Mouse (Mus musculus) midbrain, embryonic 14.5 days (tissue): ENCODE data around the gene Fgf9. TPM values are rescaled to one million over a fixed set of nuclear protein-coding genes. Genes with fewer than 3 reads are reported as not detected.

Source experiments
- ATAC-seq: fragments of 200-750 bp; cut with Nextera tagmentation; 2 replicates; pipeline ENCODE4 v1.8.0; 2017; ENCODE audit warnings: moderate number of reproducible peaks, moderate library complexity; ENCODE audit not compliant: low FRiP score, low TSS enrichment
- DNase-seq: peaks from one replicate; pipeline ENCODE4 v3.0.0-alpha.2; 2015
- H3K27ac ChIP-seq: fragments of 300-500 bp; sonication (generic); replicated peaks from 2 replicates; pipeline ENCODE4 v1.5.1; 2014; ENCODE audit warnings: mild to moderate bottlenecking, low read depth, low read length, moderate library complexity
- H3K27me3 ChIP-seq: fragments of 300-500 bp; sonication (generic); 2 replicates; pipeline ENCODE4 v1.6.1; 2014; ENCODE audit warnings: low read length, control low read depth, mixed read lengths; ENCODE audit not compliant: control insufficient read depth, insufficient read depth
- H3K36me3 ChIP-seq: fragments of 300-500 bp; sonication (generic); 2 replicates; pipeline ENCODE4 v1.6.1; 2014; ENCODE audit warnings: low read length, control low read depth; ENCODE audit not compliant: control insufficient read depth, insufficient read depth
- H3K4me1 ChIP-seq: fragments of 300-500 bp; sonication (generic); 2 replicates; pipeline ENCODE4 v1.6.1; 2014; ENCODE audit warnings: mild to moderate bottlenecking, antibody characterized with exemption, low read length, control low read depth; ENCODE audit not compliant: control insufficient read depth, insufficient read depth
- H3K4me2 ChIP-seq: fragments of 300-500 bp; sonication (generic); 2 replicates; pipeline ENCODE4 v1.6.1; 2014; ENCODE audit warnings: mild to moderate bottlenecking, low read length, moderate library complexity
- H3K4me3 ChIP-seq: fragments of 300-500 bp; sonication (generic); replicated peaks from 2 replicates; pipeline ENCODE4 v1.5.1; 2014; ENCODE audit warnings: low read depth, low read length
- H3K9ac ChIP-seq: fragments of 300-500 bp; sonication (generic); replicated peaks from 2 replicates; pipeline ENCODE4 v1.6.1; 2014; ENCODE audit warnings: mild to moderate bottlenecking, low read length, moderate library complexity
- H3K9me3 ChIP-seq: fragments of 300-500 bp; sonication (generic); 2 replicates; pipeline ENCODE4 v1.6.1; 2016; ENCODE audit warnings: low read length, control low read depth, mixed read lengths; ENCODE audit not compliant: control insufficient read depth
- WGBS: fragments of 180-500 bp; shearing (Covaris S2); extraction: QIAGEN DNeasy Blood & Tissue Kit; methylation state at CpG from one replicate; pipeline ENCODE4 v1.1.7; 2014; 5-methylcytosine and 5-hydroxymethylcytosine counted together
- polyA plus RNA-seq: library from polyadenylated mRNA; unstranded; fragments of >200 nt; fragmentation: Nextera tagmentation; extraction: Ambion mirVana; gene quantifications from 2 replicates; pipeline ENCODE4 v1.2.1, GENCODE M21; 2014

Gene Fgf9
- polyA plus RNA-seq, 1 experiment from 2014 or later = 13.5 TPM

DNA sequence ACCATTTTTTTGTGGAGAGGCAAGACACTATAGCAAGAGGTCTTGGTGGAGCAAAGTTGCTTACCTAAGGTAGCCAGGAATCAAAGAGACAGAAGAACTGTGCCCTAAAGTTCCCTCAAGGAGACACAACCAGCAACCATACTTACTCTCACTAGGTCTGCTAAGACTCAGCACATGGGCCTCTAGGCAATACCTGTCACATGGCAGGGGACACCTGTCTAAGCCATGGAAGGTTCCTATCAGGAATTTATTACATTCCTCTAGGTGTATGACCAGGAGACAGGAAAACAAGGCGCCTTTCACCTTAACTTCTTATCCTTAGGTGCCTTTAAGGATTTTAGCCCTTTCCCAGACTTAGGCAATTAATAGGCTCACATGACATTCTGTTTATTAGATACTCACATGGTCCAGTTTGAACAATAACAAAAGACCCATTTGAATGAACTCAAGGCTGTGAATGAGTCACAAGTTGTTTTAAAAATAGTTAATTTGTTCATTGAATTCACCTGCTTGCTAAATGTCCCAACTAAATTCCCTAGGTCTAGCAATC, 69.2 kb downstream of the Fgf9 start:
- H3K27ac ChIP-seq = no peak overlapping the region
- no peaks in the 10 kb centered on the region for H3K4me1 ChIP-seq
- no peak overlapping the region for H3K9ac ChIP-seq
- H3K36me3 ChIP-seq = no peaks in the 10 kb centered on the region
- 84% methylated on average over 1 of the region's 1 CpGs for WGBS
- no peaks in the 10 kb centered on the region for H3K27me3 ChIP-seq
- no peak overlapping the region for H3K4me2 ChIP-seq
- no peak overlapping the region for H3K4me3 ChIP-seq
- no peak for ATAC-seq
- no peaks in the 10 kb centered on the region for H3K9me3 ChIP-seq
- no peak for DNase-seq

GRCm38 (mm10) chr14:58149637-58150470, 79.5 kb downstream of the Fgf9 start:
- DNase-seq (no peak), ATAC-seq (no peak)
- Histone ChIP-seq H3K9me3 (no peaks in the 10 kb centered on the region), H3K9ac (no peak overlapping the region), H3K36me3 (no peaks in the 10 kb centered on the region), H3K4me1 (no peaks in the 10 kb centered on the region), H3K4me3 (no peak overlapping the region), H3K4me2 (peak overlapping the region; percentile 40), H3K27me3 (no peaks in the 10 kb centered on the region), H3K27ac (no peak overlapping the region)
- WGBS = 62% methylated on average over 23 of the region's 23 CpGs

DNA sequence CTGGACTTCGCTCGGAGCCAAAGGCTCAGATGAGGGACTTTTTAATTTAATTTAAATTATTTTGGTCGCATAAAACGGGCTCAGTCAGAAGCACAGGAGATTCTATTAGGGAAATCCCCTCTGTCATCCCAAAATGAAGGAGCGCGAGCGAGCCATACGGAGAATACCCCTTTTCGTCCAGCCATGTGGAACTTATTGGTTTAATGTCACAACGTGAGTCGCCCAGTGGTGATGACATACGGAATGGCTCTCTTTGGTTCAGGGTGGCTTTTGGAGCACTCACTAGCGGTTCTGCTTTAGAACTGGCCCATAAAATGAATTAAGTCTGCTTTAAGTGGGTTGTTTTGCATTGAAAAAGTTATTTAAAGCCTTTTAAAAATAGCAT, 80.1 kb downstream of the Fgf9 start:
- peak overlapping the region; percentile 40 for H3K4me2 ChIP-seq
- H3K27me3 ChIP-seq = no peaks in the 10 kb centered on the region
- no peak for ATAC-seq
- no peak overlapping the region for H3K9ac ChIP-seq
- no peaks in the 10 kb centered on the region for H3K36me3 ChIP-seq
- 60% methylated on average over 13 of the region's 13 CpGs for WGBS
- H3K9me3 ChIP-seq = no peaks in the 10 kb centered on the region
- no peaks in the 10 kb centered on the region for H3K4me1 ChIP-seq
- no peak overlapping the region for H3K4me3 ChIP-seq
- H3K27ac ChIP-seq = no peak overlapping the region
- DNase-seq = peak; percentile 14

DNA sequence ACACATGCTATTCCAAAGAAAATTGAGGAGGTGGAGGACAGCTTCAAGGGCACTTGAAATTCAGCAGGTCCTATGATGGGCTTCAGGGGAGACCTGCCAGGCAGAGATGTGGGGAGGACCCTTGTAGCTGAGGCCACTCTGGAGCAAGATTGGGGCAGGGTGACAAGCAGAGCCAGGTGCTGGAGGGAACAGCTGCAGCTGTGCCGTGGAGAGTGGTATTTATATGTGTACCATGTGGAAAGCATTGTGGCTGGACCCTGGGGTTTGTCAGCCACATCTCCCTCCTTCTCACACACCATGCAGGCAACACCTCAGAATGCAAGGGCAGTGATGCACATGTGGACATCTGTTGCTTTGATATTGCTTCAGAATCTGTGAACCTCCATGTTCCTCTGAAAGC, 81.8 kb downstream of the Fgf9 start:
- Histone ChIP-seq H3K9ac (no peak overlapping the region), H3K27me3 (no peaks in the 10 kb centered on the region), H3K4me2 (no peak overlapping the region), H3K4me1 (no peaks in the 10 kb centered on the region), H3K36me3 (no peaks in the 10 kb centered on the region), H3K9me3 (no peaks in the 10 kb centered on the region), H3K4me3 (no peak overlapping the region), H3K27ac (no peak overlapping the region)
- no peak for DNase-seq
- WGBS = 71% methylated on average over 1 of the region's 1 CpGs
- ATAC-seq = no peak

DNA sequence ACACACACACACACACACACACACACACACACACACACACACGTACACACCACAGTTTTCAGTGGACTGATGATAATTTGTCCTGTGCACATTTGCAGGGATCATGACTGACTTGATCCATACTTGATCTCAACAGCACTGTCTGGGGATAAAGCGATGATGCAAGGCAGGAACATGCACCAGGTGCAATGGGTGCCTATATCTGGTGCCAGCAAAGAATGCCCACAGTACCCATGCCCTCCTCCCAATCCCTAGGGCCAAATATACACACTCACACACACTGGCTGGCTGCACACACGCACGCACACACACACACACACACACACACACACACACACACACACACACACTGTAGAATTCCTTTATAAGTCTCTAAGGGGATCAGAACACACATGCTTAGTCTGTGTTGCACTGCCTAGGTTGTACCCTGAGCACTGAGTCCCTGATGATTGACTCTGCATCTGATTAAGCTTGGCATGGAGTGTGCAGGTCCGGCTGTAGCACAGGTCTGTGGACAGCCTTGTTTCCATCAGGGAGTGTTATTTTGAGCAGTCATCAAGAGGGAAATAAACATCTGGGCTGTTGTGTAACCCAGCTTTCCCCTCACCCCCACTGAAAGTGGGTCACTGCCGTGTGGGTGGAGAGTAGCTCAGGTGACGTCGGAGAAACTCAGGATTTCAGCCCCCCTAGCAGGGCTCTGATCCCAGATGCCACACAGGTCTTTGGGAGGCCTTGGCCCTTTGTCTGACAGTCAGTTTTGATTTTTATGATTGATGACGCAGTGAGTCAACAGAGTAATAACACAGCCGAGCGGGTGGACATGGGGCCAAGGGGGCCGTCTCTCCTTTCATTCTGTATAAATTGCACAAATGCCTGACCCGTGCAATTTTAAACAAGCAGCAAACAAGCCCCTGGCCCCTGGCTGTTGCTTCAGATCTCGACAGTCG, 83.4 kb downstream of the Fgf9 start:
- Histone ChIP-seq H3K9me3 (no peaks in the 10 kb centered on the region), H3K4me2 (no peak overlapping the region), H3K9ac (no peak overlapping the region), H3K4me3 (no peak overlapping the region), H3K27me3 (no peaks in the 10 kb centered on the region), H3K27ac (no peak overlapping the region), H3K4me1 (no peaks in the 10 kb centered on the region), H3K36me3 (no peaks in the 10 kb centered on the region)
- ATAC-seq = no peak
- WGBS = 64% methylated on average over 15 of the region's 15 CpGs
- no peak for DNase-seq

DNA sequence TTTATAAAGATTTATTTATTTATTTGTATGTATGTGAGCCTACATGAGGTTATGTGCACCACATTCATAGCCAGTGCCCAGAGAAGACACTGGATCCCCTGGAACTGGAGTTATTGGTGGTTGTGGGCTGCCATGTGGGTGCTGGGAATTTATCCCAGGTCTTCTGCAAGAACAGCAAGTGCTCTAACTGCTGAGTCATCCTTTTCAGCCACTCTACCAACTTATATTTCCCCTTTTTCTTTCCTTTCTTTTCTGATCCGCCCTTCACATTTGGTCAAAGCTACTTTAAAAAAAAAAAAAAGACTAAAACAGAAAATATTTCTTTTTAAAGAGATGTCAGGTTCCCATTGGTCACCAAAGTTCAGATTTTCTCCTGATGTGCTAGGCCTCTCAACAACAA, 90.3 kb downstream of the Fgf9 start:
- Histone ChIP-seq H3K4me3 (no peak overlapping the region), H3K36me3 (no peaks in the 10 kb centered on the region), H3K9ac (no peak overlapping the region), H3K9me3 (no peaks in the 10 kb centered on the region), H3K4me1 (no peaks in the 10 kb centered on the region), H3K4me2 (no peak overlapping the region), H3K27me3 (no peaks in the 10 kb centered on the region), H3K27ac (no peak overlapping the region)
- 84% methylated on average over 1 of the region's 1 CpGs for WGBS
- no peak for ATAC-seq
- no peak for DNase-seq

Other genes starting within 250 kb of the Fgf9 start
- gene Ska3, start 244.4 kb upstream of the Fgf9 start, polyA plus RNA-seq = 4.8 and 8.6 TPM in 2 replicates
- gene Mrpl57, start 244.3 kb upstream of the Fgf9 start, polyA plus RNA-seq = 143 and 156 TPM in 2 replicates
- 37.5 and 43.2 TPM in 2 replicates for gene Zdhhc20, start 180.3 kb upstream of the Fgf9 start, polyA plus RNA-seq
- gene Micu2, start 71.3 kb upstream of the Fgf9 start, polyA plus RNA-seq = 48.3 and 54.6 TPM in 2 replicates